Mouse (Mus musculus) stomach, postnatal 0 days (tissue): ENCODE results near the gene Gm43517.

ENCODE experiments used
- CTCF ChIP-seq: IDR thresholded peaks from 2 replicates; pipeline ENCODE4 v1.5.1; 2016; ENCODE audit warnings: antibody characterized with exemption, low read depth, mild to moderate bottlenecking, moderate library complexity
- EP300 ChIP-seq: optimal IDR thresholded peaks from 2 replicates; pipeline ENCODE3; 2016; ENCODE audit warnings: antibody characterized with exemption

DNA sequence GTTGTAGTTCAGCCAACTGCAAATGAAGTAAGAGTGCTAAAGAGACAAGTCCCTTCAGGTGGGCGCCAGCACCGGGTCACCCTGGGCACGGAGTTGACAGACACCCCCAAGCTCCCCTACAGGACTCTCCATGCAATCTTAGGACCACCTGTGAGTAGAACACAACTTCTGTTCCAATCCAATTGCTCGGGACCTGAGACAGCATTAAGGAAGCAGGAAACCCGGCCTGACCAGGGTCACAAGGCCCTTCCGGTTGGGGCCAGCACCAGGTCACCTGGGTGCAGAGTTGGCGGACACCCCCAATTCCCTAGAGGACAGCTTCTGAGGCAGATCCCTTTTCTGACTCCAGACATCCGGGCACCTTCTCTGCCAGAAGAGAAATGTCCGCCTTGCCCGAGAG, 35.3 kb upstream of the Gm43517 start:
- TF ChIP-seq EP300 (no peak), CTCF (no peak)
